Mouse (Mus musculus) G1E (cell line): Measurements from ENCODE around the gene Micu2.

Experiments used
- CTCF ChIP-seq: IDR thresholded peaks from 2 replicates; pipeline ENCODE4 v1.5.1; 2012; ENCODE audit warnings: low read depth, low read length, inconsistent platforms, mixed read lengths
- GATA1 ChIP-seq: IDR thresholded peaks from 2 replicates; pipeline ENCODE4 v1.6.1; 2012; ENCODE audit warnings: borderline replicate concordance, low read length, inconsistent platforms, mixed read lengths

GRCm38 (mm10) chr14:57915341-57915740, 83.7 kb downstream of the Micu2 start:
- no peak for TF ChIP-seq CTCF
- TF ChIP-seq GATA1 = no peak
